Mouse (Mus musculus): ENCODE measurements around the gene Tnks1bp1. TPM values are rescaled to one million over a fixed set of nuclear protein-coding genes. Genes with fewer than 3 reads are reported as not detected.
A peak's percentile ranks its signal among the peaks of the same experiment; 100 is the strongest.

Tnks1bp1 gene
- polyA plus RNA-seq, 1 experiment from 2014 or later, result 6.5 TPM

- Histone ChIP-seq H3K4me1 (ENCODE audit: insufficient read depth) (peaks cover 21% of the 10 kb centered on the region), H3K27ac (ENCODE audit: low read depth) (0 out of 2 replicates have a peak overlapping the region, but pooled peaks have one; percentile 19), H3K9me3 (ENCODE audit: low read length) (no peaks in the 10 kb centered on the region), H3K36me3 (replicated peaks; ENCODE audit: insufficient read depth, low read length) (peaks cover 25% of the 10 kb centered on the region), H3K4me2 (ENCODE audit: low read depth, low read length) (no peak overlapping the region), H3K27me3 (ENCODE audit: insufficient read depth, low read length) (no peaks in the 10 kb centered on the region), H3K4me3 (ENCODE audit: low read depth, low read length) (no peak overlapping the region), H3K9ac (replicated peaks) (no peak overlapping the region)
- DNase-seq (no peak), ATAC-seq (no peak)
- TF ChIP-seq EP300 (IDR thresholded peaks at IDR 0.05; ENCODE audit: low read depth) (no peak), CTCF (IDR thresholded peaks at IDR 0.05; ENCODE audit: low read depth) (0 out of 2 replicates have a peak, but pooled peaks have one; percentile 15)
- WGBS (ENCODE audit: insufficient replicate concordance), result 80% methylated on average over 6 of the region's 6 CpGs
Observed at GRCm38 (mm10) chr2:85059677-85060076, 11.9 kb downstream of the Tnks1bp1 start.

DNA sequence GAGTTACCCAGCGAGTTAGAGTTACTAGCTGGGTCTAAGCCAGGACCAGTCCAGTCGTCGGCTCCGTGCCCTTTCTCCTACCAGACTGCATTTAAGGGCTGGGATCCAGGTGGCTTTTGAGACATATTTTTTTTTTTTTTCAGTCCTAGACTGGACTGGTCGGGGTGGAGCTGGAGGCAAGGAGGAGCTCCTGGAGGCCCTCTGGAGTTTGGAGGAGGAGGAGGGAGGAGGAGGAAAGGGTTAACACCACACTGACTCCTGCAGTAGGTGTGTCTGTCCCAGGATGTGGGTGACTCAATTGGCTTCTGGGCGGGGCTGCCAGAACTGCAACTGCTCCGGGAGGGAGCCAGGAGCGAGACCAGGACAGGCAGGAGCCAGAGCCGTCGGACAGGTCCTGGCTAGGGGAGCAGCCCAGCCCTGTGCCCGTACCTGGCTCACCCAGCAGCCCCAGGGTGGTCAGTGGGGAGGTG, 12.8 kb downstream of the Tnks1bp1 start:
- peak overlapping the region; percentile 82 for H3K27ac ChIP-seq (ENCODE audit: low read depth)
- no peaks in the 10 kb centered on the region for H3K9me3 ChIP-seq (ENCODE audit: low read length)
- H3K4me1 ChIP-seq (ENCODE audit: insufficient read depth), result peaks cover 21% of the 10 kb centered on the region
- H3K4me2 ChIP-seq (ENCODE audit: low read depth, low read length), result peak overlapping the region; percentile 76
- H3K9ac ChIP-seq (replicated peaks), result peak overlapping the region; percentile 71
- peak overlapping the region; percentile 58 for H3K4me3 ChIP-seq (ENCODE audit: low read depth, low read length)
- 13% methylated on average over 11 of the region's 11 CpGs for WGBS (ENCODE audit: insufficient replicate concordance)
- H3K36me3 ChIP-seq (replicated peaks; ENCODE audit: insufficient read depth, low read length), result peaks cover 19% of the 10 kb centered on the region
- ATAC-seq, result peak; percentile 94
- TF ChIP-seq EP300 (IDR thresholded peaks at IDR 0.05; ENCODE audit: low read depth) (no peak), CTCF (IDR thresholded peaks at IDR 0.05; ENCODE audit: low read depth) (no peak)
- DNase-seq, result peak; percentile 73
- no peaks in the 10 kb centered on the region for H3K27me3 ChIP-seq (ENCODE audit: insufficient read depth, low read length)

DNA sequence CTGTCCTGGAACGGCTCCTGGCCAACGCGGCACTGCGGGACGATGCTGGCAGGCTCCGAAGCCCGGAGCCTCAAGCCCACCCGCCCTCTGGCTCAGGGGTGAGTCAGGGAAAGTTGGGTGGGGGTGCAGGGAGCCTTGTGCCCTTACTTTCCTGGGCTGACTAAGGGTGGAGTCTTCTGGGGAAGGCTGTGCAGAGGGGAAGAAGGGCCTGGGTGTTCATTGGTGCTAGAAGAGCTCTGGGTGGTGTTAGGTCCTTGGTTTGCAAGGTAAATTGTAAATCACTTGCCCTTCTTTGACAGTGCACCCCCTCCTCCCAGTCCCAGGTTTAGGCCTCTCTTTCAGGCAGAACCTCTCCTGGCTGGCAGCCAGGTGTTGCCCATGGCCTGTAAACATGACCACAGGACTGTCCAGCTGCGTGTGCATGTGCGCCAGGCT, 13.3 kb downstream of the Tnks1bp1 start:
- Histone ChIP-seq H3K4me3 (ENCODE audit: low read depth, low read length) (peak overlapping the region; percentile 58), H3K36me3 (replicated peaks; ENCODE audit: insufficient read depth, low read length) (peaks cover 19% of the 10 kb centered on the region), H3K9me3 (ENCODE audit: low read length) (no peaks in the 10 kb centered on the region), H3K27me3 (ENCODE audit: insufficient read depth, low read length) (no peaks in the 10 kb centered on the region), H3K4me2 (ENCODE audit: low read depth, low read length) (peak overlapping the region; percentile 76), H3K27ac (ENCODE audit: low read depth) (peak overlapping the region; percentile 82), H3K4me1 (ENCODE audit: insufficient read depth) (peaks cover 21% of the 10 kb centered on the region), H3K9ac (replicated peaks) (peak overlapping the region; percentile 71)
- ATAC-seq (peak; percentile 62), DNase-seq (peak; percentile 65)
- WGBS (ENCODE audit: insufficient replicate concordance), result 34% methylated on average over 7 of the region's 10 CpGs
- TF ChIP-seq CTCF (IDR thresholded peaks at IDR 0.05; ENCODE audit: low read depth) (no peak), EP300 (IDR thresholded peaks at IDR 0.05; ENCODE audit: low read depth) (no peak)

- no peak for DNase-seq
- TF ChIP-seq CTCF (IDR thresholded peaks at IDR 0.05; ENCODE audit: low read depth), result no peak
- TF ChIP-seq EP300 (IDR thresholded peaks at IDR 0.05; ENCODE audit: low read depth), result no peak
- H3K4me2 ChIP-seq (ENCODE audit: low read depth, low read length), result no peak overlapping the region
Observed at GRCm38 (mm10) chr2:85065141-85065875, 17.5 kb downstream of the Tnks1bp1 start.

GRCm38 (mm10) chr2:85066937-85067336, 19.1 kb downstream of the Tnks1bp1 start:
- H3K4me2 ChIP-seq (ENCODE audit: low read depth, low read length), result no peak overlapping the region
- H3K27ac ChIP-seq (ENCODE audit: low read depth), result no peak overlapping the region
- ATAC-seq (no peak), DNase-seq (no peak)
- no peaks in the 10 kb centered on the region for H3K27me3 ChIP-seq (ENCODE audit: insufficient read depth, low read length)
- no peaks in the 10 kb centered on the region for H3K9me3 ChIP-seq (ENCODE audit: low read length)
- TF ChIP-seq EP300 (IDR thresholded peaks at IDR 0.05; ENCODE audit: low read depth), result no peak
- no peak for TF ChIP-seq CTCF (IDR thresholded peaks at IDR 0.05; ENCODE audit: low read depth)
- no peak overlapping the region for H3K4me3 ChIP-seq (ENCODE audit: low read depth, low read length)
- no peak overlapping the region for H3K9ac ChIP-seq (replicated peaks)
- peaks cover 10% of the 10 kb centered on the region for H3K4me1 ChIP-seq (ENCODE audit: insufficient read depth)
- WGBS (ENCODE audit: insufficient replicate concordance), result 80% methylated on average over 5 of the region's 5 CpGs
- H3K36me3 ChIP-seq (replicated peaks; ENCODE audit: insufficient read depth, low read length), result peaks cover 6% of the 10 kb centered on the region

More at GRCm38 (mm10) chr2:85065141-85065875, 17.5 kb downstream of the Tnks1bp1 start:
- Histone ChIP-seq H3K9me3 (ENCODE audit: low read length) (no peaks in the 10 kb centered on the region), H3K27me3 (ENCODE audit: insufficient read depth, low read length) (no peaks in the 10 kb centered on the region), H3K4me1 (ENCODE audit: insufficient read depth) (peaks cover 15% of the 10 kb centered on the region), H3K36me3 (replicated peaks; ENCODE audit: insufficient read depth, low read length) (peaks cover 6% of the 10 kb centered on the region; the same call in 1 of the 2 replicates), H3K27ac (ENCODE audit: low read depth) (no peak overlapping the region), H3K9ac (replicated peaks) (no peak overlapping the region), H3K4me3 (ENCODE audit: low read depth, low read length) (no peak overlapping the region)
- ATAC-seq, result no peak
- WGBS (ENCODE audit: insufficient replicate concordance), result 64% methylated on average over 12 of the region's 12 CpGs

GRCm38 (mm10) chr2:85067903-85068625, 20.2 kb downstream of the Tnks1bp1 start:
- WGBS (ENCODE audit: insufficient replicate concordance), result 75% methylated on average over 10 of the region's 10 CpGs
- no peaks in the 10 kb centered on the region for H3K27me3 ChIP-seq (ENCODE audit: insufficient read depth, low read length)
- H3K9me3 ChIP-seq (ENCODE audit: low read length), result no peaks in the 10 kb centered on the region
- no peak overlapping the region for H3K4me2 ChIP-seq (ENCODE audit: low read depth, low read length)
- no peak overlapping the region for H3K9ac ChIP-seq (replicated peaks)
- H3K36me3 ChIP-seq (replicated peaks; ENCODE audit: insufficient read depth, low read length), result no peaks in the 10 kb centered on the region; the same call in none of the 2 replicates
- H3K4me1 ChIP-seq (ENCODE audit: insufficient read depth), result peaks cover 15% of the 10 kb centered on the region
- TF ChIP-seq EP300 (IDR thresholded peaks at IDR 0.05; ENCODE audit: low read depth) (no peak), CTCF (IDR thresholded peaks at IDR 0.05; ENCODE audit: low read depth) (no peak)
- no peak overlapping the region for H3K4me3 ChIP-seq (ENCODE audit: low read depth, low read length)
- DNase-seq (no peak), ATAC-seq (no peak)
- no peak overlapping the region for H3K27ac ChIP-seq (ENCODE audit: low read depth)
